Mouse (Mus musculus): Measurements from ENCODE around the gene Dkc1.
A peak's percentile ranks its signal among the peaks of the same experiment; 100 is the strongest.

Gene Dkc1

GRCm38 (mm10) chrX:75143124-75143555 is 47.5 kb downstream of the Dkc1 start:
- DNase-seq, result peak; percentile 12 to 27

DNA sequence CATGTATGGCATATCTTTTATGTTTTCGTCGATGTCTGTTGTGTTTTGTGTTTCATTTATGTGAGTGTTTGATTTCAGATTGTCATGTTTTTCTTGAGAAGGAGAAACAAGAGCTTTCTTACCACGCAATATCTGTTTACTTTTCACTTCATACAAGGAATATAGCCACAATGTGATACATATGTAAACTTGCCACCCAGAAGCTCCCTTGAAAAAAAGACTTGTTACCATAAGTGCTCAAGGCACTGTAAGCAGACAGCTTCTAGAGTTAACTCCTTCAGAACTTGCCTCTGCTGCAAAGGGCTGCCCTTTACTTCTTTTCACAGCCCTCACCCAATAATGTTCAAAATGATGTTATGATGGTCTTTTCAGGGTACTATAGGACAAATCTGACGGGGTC is 52.8 kb downstream of the Dkc1 start:
- DNase-seq, result no peak

- DNase-seq, result no peak
Measured at GRCm38 (mm10) chrX:75150304-75150703, 54.6 kb downstream of the Dkc1 start.

GRCm38 (mm10) chrX:75152249-75152648 is 56.6 kb downstream of the Dkc1 start:
- no peak for DNase-seq

DNA sequence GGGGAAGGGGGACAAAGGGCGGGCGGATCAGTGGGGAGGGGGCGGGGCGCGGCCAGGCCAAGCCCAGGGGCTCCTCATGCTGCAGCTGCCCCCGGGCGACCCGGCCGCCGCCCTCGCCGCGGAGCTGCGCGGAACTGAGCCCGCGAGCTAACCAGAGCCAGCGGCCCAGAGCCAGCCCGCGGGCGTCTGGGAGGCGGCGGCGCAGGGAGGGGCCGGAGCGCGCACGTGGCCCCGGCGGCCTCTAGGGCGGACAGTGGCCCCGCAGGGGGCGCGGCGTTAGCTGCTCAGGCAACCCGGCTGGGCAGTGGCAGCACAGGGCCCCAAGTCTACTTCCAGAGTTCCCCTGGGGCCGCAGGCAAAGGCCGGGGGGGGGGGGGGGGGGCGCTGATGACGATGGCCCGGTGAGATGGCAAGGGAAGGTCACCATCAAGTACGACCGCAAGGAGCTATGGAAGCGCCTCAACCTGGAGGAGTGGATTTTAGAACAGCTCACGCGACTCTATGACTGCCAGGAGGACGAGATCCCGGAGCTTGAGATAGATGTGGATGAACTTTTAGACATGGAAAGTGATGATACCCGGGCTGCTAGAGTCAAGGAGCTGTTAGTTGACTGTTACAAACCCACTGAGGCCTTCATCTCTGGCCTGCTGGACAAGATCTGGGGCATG is 60.1 kb downstream of the Dkc1 start:
- DNase-seq, result peak; percentile 42 to 62
